Mouse (Mus musculus): Measurements from ENCODE around the gene Cyp46a1.

GRCm38 (mm10) chr12:108285225-108286011, 48.8 kb upstream of the Cyp46a1 start:
- TF ChIP-seq POLR2A (IDR thresholded peaks at IDR 0.05; ENCODE audit: insufficient read length, low read depth), result no peak
- no peak for TF ChIP-seq MAX (IDR thresholded peaks at IDR 0.05; ENCODE audit: low read depth)
- no peak for TF ChIP-seq MYOG (IDR thresholded peaks at IDR 0.05; ENCODE audit: control insufficient read depth in 1 of 3, insufficient read depth in 1 of 3, insufficient read length in 2 of 3, low read depth in 2 of 3)
- no peak for TF ChIP-seq MYOD1 (IDR thresholded peaks at IDR 0.05; ENCODE audit: control insufficient read depth in 1 of 3, insufficient read length in 2 of 3, low read depth in 2 of 3)
- no peak for TF ChIP-seq USF1 (IDR thresholded peaks at IDR 0.05; ENCODE audit: low read depth)
- TF ChIP-seq TCF3 (IDR thresholded peaks at IDR 0.05; ENCODE audit: insufficient read length, low read depth), result no peak
- TF ChIP-seq SRF (IDR thresholded peaks at IDR 0.05; ENCODE audit: control insufficient read depth, insufficient read length, low read depth), result no peak
- no peak for TF ChIP-seq E2F4 (IDR thresholded peaks at IDR 0.05; ENCODE audit: insufficient read depth)
- TF ChIP-seq REST (IDR thresholded peaks at IDR 0.05; ENCODE audit: insufficient read depth, insufficient read length), result no peak
- TF ChIP-seq CEBPB (IDR thresholded peaks at IDR 0.05; ENCODE audit: insufficient read depth, poor library complexity, severe bottlenecking), result no peak
- no peak for TF ChIP-seq TCF12 (IDR thresholded peaks at IDR 0.05; ENCODE audit: insufficient read depth, poor library complexity, severe bottlenecking)

Data from myocyte (in vitro differentiated cells).